Mouse (Mus musculus) E14TG2a.4 (cell line): ENCODE measurements at regions not wholly inside any gene's neighbourhood (a gene's known extent, or its start where the extent isn't known, plus 50 kb on each side); places are given as distances from the start of the nearest gene placed in this dataset.
"Not testable (repeated sequence)": the region's sequence is repeated elsewhere in the genome, so short reads cannot be mapped to it uniquely, and the experiment has no call there.

Source experiments
- H3K27me3 ChIP-seq: 2 replicates; pipeline ENCODE4 v1.6.1; 2014; ENCODE audit warnings: low read length, control low read depth; ENCODE audit not compliant: insufficient read depth
- H3K36me3 ChIP-seq: 2 replicates; pipeline ENCODE4 v1.6.1; 2014; ENCODE audit warnings: low read length, control low read depth; ENCODE audit not compliant: insufficient read depth
- H3K4me1 ChIP-seq: replicated peaks from 2 replicates; pipeline ENCODE4 v1.6.1; 2014; ENCODE audit warnings: low read depth, low read length, control low read depth
- H3K4me3 ChIP-seq: replicated peaks from 2 replicates; pipeline ENCODE4 v1.5.1; 2014; ENCODE audit warnings: mild to moderate bottlenecking, low read length
- H3K9me3 ChIP-seq: 2 replicates; pipeline ENCODE4 v1.6.1; 2014; ENCODE audit warnings: low read length, control low read depth
- CTCF ChIP-seq: conservative IDR thresholded peaks from 2 replicates; pipeline ENCODE4 v1.5.1; 2014; ENCODE audit warnings: low read length
- NANOG ChIP-seq: IDR thresholded peaks from 2 replicates; pipeline ENCODE4 v1.6.1; 2014; ENCODE audit warnings: borderline replicate concordance, low read length, mixed read lengths
- POU5F1 ChIP-seq: IDR thresholded peaks from 2 replicates; pipeline ENCODE4 v1.6.1; 2014; ENCODE audit warnings: low read length, borderline replicate concordance

DNA sequence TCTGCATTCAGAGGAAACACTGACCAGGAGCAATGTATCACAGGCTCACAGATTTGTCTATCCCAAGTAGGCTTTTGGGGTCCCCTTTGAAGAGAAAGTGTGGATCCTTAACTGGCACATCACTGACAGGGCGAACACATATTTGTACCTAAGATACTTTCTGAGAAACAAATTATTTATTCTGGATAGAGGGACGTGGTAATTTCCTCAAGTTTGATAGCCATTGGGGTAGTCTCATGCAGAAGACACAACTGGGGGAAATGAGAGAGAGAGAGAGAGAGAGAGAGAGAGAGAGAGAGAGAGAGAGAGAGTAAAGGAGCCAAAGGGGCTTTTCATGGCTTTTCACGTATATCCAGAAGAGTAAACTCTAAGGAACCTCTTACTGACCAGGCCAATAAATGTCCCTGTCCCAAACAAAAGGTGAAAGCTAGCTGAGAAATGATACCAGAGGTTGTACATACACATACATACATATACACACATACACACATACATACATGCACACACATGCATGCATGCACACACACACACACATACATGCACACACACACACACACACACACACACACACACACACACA is 85.9 kb upstream of the Cpsf6 start:
- TF ChIP-seq POU5F1 (no peak), CTCF (no peak), NANOG (no peak)
- Histone ChIP-seq H3K9me3 (peaks cover 4% of the 10 kb centered on the region; the same call in 1 of the 2 replicates), H3K4me3 (no peak overlapping the region), H3K4me1 (no peaks in the 10 kb centered on the region; the same call in 1 of the 2 replicates), H3K36me3 (no peaks in the 10 kb centered on the region), H3K27me3 (no peaks in the 10 kb centered on the region)

DNA sequence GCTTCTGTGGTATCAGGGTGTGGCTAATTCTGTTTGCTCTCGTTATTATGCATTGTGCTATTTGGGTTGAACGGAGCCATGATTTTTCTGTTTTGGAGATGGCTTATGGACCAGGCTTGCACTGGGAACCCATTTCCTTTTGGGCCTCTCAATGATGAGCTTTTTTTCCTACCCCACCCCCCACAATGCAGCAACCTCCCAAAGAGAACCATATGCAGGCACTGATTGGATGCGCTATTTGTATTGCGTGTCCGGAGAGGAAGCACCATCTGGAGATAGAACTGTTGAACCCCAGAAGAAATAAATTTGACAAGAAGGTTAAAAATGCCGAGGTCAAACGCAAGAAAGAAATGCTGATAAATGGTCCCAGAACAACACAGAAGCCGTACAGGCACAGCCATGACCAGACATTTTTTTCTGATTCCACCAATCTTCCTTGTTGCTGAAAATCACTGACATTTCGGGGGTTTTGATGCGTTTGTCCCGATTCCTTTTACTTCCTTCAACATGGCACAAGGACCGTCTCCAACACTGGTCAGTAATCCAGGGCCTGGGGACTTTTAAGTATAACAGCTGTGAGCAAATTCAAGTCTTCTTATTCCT is 85.3 kb upstream of the Cpsf6 start:
- TF ChIP-seq POU5F1 (no peak), NANOG (no peak), CTCF (no peak)
- H3K4me1 ChIP-seq: no peaks in the 10 kb centered on the region; the same call in 1 of the 2 replicates

DNA sequence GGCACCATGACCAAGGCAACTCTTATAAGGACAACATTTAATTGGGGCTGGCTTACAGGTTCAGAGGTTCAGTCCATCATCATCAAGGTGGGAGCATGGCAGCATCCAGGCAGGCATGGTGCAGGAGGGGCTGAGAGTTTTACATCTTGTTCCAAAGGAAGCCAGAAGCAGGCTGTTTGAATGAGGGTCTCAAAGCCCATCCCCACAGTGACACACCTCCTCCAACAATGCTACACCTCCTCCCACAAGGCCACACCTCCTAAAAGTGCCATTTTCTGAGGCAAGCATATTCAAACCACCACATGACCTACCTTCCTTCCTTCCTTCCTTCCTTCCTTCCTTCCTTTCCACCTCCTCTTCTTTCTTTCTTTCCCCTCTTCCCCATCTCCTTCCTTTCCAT is 84.5 kb upstream of the Cpsf6 start:
- H3K36me3 ChIP-seq, H3K9me3 ChIP-seq, H3K27me3 ChIP-seq, H3K4me3 ChIP-seq, H3K4me1 ChIP-seq: not testable (repeated sequence)

More for the DNA sequence above, 85.3 kb upstream of the Cpsf6 start:
- H3K36me3 ChIP-seq: no peaks in the 10 kb centered on the region
- no peaks in the 10 kb centered on the region for H3K27me3 ChIP-seq
- no peak overlapping the region for H3K4me3 ChIP-seq
- H3K9me3 ChIP-seq: peaks cover 4% of the 10 kb centered on the region; the same call in 1 of the 2 replicates

DNA sequence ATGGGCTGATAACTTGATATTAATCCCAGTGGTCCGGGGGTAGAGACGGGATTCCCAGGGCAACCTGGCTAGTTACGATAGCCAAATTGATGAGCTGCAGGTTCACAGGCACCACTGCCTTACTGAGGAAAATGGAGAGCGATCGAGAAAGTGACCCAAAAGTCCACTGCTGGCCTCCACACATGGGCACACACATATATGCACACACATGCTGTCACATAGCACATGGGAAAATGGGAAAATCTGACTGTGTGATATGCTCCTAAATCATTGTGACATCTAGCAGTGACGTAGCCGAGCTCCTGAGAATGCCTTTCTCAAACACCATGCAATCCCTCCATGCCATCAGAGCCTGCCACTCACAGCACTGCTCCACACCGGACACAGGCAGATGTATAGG is 83.8 kb upstream of the Cpsf6 start:
- Histone ChIP-seq H3K27me3 (no peaks in the 10 kb centered on the region), H3K9me3 (peaks cover 5% of the 10 kb centered on the region; the same call in 1 of the 2 replicates), H3K4me3 (no peak overlapping the region), H3K36me3 (no peaks in the 10 kb centered on the region), H3K4me1 (no peaks in the 10 kb centered on the region; the same call in 1 of the 2 replicates)
- TF ChIP-seq NANOG (no peak), CTCF (no peak), POU5F1 (no peak)

DNA sequence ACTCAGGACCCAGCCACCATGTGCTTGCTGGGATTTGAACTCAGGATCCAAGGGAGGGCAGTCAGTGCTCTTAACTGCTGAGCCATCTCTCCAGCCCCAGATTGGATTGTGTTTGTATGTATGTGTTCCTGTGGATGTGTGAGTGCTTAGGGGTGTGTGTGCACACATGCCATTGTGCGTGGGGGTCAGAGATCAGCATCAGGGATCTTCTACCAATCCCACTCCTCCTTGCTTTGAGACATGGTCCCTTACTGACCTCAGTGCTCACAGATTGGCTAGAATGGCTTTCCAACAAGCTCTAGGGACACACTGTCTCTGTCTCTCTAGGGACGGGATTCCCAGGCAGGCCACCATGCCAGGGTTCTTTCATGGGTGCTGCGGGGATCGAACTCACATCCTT is 83.1 kb upstream of the Cpsf6 start:
- Histone ChIP-seq H3K36me3 (no peaks in the 10 kb centered on the region), H3K27me3 (no peaks in the 10 kb centered on the region), H3K4me3 (no peak overlapping the region), H3K4me1 (no peaks in the 10 kb centered on the region; the same call in 1 of the 2 replicates), H3K9me3 (peaks cover 11% of the 10 kb centered on the region)
- TF ChIP-seq NANOG: no peak
- TF ChIP-seq POU5F1: no peak
- no peak for TF ChIP-seq CTCF

DNA sequence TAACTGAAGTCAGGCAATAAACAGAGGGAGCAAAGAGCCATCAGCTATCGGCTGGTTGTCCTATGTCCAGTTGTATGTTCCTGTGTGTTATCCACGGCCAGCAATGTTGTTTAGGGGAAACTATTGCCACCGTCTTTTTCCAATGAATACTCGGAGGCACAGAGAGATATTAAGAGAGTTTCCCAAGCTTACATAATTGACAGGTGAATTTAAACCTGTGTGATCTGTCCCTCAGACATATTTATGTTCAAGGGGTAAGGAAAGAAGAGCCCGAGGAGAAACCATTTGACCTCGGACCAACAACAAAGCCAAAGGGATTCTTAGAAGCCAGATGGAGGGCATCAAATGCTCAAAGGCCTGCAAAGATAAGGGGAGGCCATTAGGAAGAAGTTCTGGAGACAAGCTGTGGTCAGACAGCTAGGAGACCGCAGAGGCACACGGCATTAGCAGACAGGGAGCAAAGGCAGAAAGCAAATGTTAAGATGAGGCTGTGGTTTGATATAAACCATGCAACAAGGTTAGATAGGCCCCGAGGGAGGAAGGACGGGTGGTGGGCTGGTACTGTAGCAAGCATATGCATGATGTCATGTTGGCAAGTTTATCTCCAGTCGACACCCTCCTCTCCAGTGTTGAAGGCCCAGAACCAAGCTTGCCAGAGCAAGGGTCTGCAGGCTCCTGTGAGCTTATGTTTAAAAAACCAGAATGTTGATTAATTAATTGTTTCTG is 82.1 kb upstream of the Cpsf6 start:
- TF ChIP-seq POU5F1 (no peak), NANOG (no peak), CTCF (no peak)
- H3K36me3 ChIP-seq: no peaks in the 10 kb centered on the region
- H3K9me3 ChIP-seq: peaks cover 17% of the 10 kb centered on the region
- H3K27me3 ChIP-seq: no peaks in the 10 kb centered on the region
- H3K4me3 ChIP-seq: no peak overlapping the region
- no peaks in the 10 kb centered on the region; the same call in 1 of the 2 replicates for H3K4me1 ChIP-seq

DNA sequence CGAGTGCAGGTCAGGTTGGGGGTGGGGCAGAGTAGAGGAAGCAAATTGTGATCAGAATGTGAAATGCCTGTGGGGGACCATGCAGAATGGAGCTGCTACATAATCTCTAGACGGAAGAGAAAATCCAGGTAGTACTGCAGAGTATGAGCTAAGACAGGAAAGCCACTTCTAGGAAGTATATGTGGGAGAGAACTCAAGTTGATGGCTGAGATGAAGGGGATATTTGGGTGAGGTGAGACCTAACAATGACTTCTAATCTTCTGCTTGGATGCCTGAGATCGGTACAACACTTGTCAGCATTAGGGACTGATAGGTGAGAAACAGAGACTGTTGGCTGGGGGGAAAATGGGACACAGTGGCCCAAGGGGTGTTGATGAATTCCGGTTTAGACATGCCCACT is 81.4 kb upstream of the Cpsf6 start:
- H3K4me1 ChIP-seq: peaks cover 6% of the 10 kb centered on the region; the same call in 1 of the 2 replicates
- no peak overlapping the region for H3K4me3 ChIP-seq
- no peaks in the 10 kb centered on the region for H3K27me3 ChIP-seq
- TF ChIP-seq CTCF: no peak
- TF ChIP-seq NANOG: no peak
- no peak for TF ChIP-seq POU5F1
- H3K36me3 ChIP-seq: no peaks in the 10 kb centered on the region
- H3K9me3 ChIP-seq: peaks cover 17% of the 10 kb centered on the region

DNA sequence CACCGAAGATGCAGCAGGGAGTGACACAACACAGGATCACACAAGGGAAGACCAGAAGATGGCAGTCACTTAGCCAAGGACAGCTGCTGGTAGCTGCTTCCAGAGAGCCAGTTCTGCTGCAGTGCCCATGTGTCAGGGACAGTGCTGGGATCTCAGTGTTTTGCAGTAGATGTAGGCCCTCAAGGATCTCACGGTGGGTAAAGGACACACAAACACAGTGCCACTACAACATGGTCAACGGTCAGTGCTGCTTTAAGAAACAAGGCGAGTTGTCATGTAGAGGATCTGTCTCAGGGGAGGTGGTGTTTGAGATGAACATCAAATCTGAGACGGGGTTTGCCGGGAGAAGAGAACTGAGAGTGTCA is 80.5 kb upstream of the Cpsf6 start:
- peaks cover 17% of the 10 kb centered on the region for H3K9me3 ChIP-seq
- H3K4me1 ChIP-seq: peaks cover 9% of the 10 kb centered on the region; the same call in 1 of the 2 replicates
- no peaks in the 10 kb centered on the region for H3K27me3 ChIP-seq
- H3K4me3 ChIP-seq: no peak overlapping the region
- TF ChIP-seq CTCF (no peak), POU5F1 (no peak), NANOG (no peak)
- H3K36me3 ChIP-seq: no peaks in the 10 kb centered on the region

DNA sequence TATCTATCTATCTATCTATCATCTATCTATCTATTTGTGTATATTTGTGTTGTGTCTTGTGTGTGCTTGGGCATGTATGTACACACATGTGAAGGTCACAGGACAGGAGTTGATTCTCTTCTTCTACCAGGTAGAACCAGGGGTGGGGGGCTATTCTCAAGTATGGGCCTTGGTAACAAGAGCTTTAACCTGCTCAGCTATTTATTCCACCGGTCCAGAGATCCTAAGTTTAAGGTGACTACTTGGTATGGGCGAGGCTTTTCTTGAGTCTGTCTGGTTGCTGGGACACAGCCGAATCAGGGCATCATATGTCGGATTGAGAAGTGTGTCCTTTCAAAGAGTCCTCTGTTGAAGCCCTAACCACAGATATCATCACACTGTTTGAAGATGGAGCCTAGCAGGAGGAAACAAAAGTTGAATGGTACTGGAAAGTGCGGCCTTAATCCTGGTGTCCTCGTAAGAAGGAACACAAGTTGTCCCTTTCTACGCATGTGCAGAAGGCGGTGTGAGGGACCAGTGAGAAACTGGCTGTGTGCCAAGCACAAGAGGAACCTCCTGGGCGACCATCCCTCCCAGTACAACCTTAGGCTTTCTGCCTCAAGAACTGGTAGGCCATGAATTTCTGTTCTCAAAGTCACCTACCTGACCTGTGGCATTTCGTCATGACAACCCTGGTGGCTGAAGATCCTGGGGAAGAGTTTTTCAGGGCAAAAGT is 80.0 kb upstream of the Cpsf6 start:
- Histone ChIP-seq H3K27me3 (no peaks in the 10 kb centered on the region), H3K9me3 (peaks cover 17% of the 10 kb centered on the region), H3K4me1 (peaks cover 14% of the 10 kb centered on the region; the same call in 1 of the 2 replicates), H3K4me3 (no peak overlapping the region), H3K36me3 (no peaks in the 10 kb centered on the region)
- TF ChIP-seq NANOG: no peak
- TF ChIP-seq POU5F1: no peak
- no peak for TF ChIP-seq CTCF
